Mouse (Mus musculus): ENCODE data around the gene Mlh3. TPM values are rescaled to one million over a fixed set of nuclear protein-coding genes. Genes with fewer than 3 reads are reported as not detected.
A peak's percentile ranks its signal among the peaks of the same experiment; 100 is the strongest.

Mlh3 gene
- polyA plus RNA-seq, 1 experiment from 2014 or later, result 2.5 TPM

GRCm38 (mm10) chr12:85278919-85279318 lies 8.5 kb upstream of the Mlh3 start:
- Histone ChIP-seq H3K27ac (ENCODE audit: low read depth, low read length) (no peak overlapping the region), H3K4me3 (ENCODE audit: low read depth, low read length) (no peak overlapping the region), H3K9ac (ENCODE audit: low read depth, low read length) (no peak overlapping the region), H3K27me3 (replicated peaks; ENCODE audit: control insufficient read depth, insufficient read depth, low read length) (no peaks in the 10 kb centered on the region), H3K4me2 (replicated peaks; ENCODE audit: low read depth) (no peak overlapping the region), H3K36me3 (ENCODE audit: control insufficient read depth, insufficient read depth) (no peaks in the 10 kb centered on the region), H3K4me1 (replicated peaks; ENCODE audit: control insufficient read depth, insufficient read depth, low read length) (no peaks in the 10 kb centered on the region), H3K9me3 (ENCODE audit: control insufficient read depth) (no peaks in the 10 kb centered on the region)
- no peak for ATAC-seq
- TF ChIP-seq CTCF (IDR thresholded peaks at IDR 0.05; ENCODE audit: low read depth), result 0 out of 2 replicates have a peak, but pooled peaks have one; percentile 15
- WGBS, result 96% methylated on average over 10 of the region's 10 CpGs

DNA sequence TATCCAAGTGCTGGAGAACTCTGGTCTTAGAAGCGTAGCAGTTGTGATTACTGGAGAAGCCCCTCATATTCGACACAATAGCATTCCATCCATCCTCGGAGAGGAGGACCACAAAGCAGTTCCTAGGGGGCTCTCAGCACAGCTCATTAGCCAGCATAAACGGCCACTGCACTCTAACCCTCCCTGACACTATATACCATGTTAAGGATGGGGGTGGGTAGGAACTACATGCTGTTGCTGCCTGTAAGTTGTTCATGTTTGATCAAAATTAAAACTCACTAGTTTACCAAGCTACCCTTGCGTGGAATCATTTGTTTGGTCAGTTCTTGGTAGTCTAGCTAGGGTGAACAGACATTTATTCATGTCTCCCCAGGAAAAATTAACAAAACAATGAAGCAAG lies 5.9 kb upstream of the Mlh3 start:
- no peaks in the 10 kb centered on the region for H3K27me3 ChIP-seq (replicated peaks; ENCODE audit: control insufficient read depth, insufficient read depth, low read length)
- H3K4me3 ChIP-seq (ENCODE audit: low read depth, low read length), result no peak overlapping the region
- 90% methylated on average over 5 of the region's 5 CpGs for WGBS
- H3K9me3 ChIP-seq (ENCODE audit: control insufficient read depth), result no peaks in the 10 kb centered on the region
- H3K36me3 ChIP-seq (ENCODE audit: control insufficient read depth, insufficient read depth), result no peaks in the 10 kb centered on the region
- TF ChIP-seq CTCF (IDR thresholded peaks at IDR 0.05; ENCODE audit: low read depth), result no peak
- no peak overlapping the region for H3K27ac ChIP-seq (ENCODE audit: low read depth, low read length)
- H3K4me2 ChIP-seq (replicated peaks; ENCODE audit: low read depth), result no peak overlapping the region
- H3K9ac ChIP-seq (ENCODE audit: low read depth, low read length), result no peak overlapping the region
- H3K4me1 ChIP-seq (replicated peaks; ENCODE audit: control insufficient read depth, insufficient read depth, low read length), result no peaks in the 10 kb centered on the region
- ATAC-seq, result no peak

DNA sequence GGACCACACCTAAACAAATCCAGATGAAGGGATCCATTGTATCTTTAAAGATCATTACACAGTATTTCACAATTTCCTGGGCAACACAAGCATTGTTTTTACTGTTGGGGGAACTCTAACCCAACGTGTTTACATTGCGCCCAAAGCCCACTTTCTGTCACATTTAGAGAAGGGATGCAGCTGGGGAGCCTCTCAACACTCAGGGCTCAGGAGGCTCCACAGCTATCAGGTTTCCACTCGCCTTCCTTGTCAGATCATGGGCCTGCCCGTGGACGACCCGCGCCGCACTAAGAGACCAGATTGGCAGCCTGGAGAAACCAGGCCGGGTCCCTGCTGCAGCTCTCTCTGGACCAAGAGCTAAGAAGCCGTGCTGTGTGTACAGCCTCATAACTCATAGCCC lies 3.1 kb upstream of the Mlh3 start:
- no peak overlapping the region for H3K27ac ChIP-seq (ENCODE audit: low read depth, low read length)
- no peak for ATAC-seq
- no peak for TF ChIP-seq CTCF (IDR thresholded peaks at IDR 0.05; ENCODE audit: low read depth)

GRCm38 (mm10) chr12:85271843-85272206 lies 1.4 kb upstream of the Mlh3 start:
- ATAC-seq, result peak; percentile 16; the same call in 1 of the 2 replicates
- Histone ChIP-seq H3K4me1 (replicated peaks; ENCODE audit: control insufficient read depth, insufficient read depth, low read length) (0 out of 2 replicates have a peak, but pooled peaks cover 3% of the 10 kb centered on the region), H3K9ac (ENCODE audit: low read depth, low read length) (no peak overlapping the region), H3K4me2 (replicated peaks; ENCODE audit: low read depth) (no peak overlapping the region), H3K36me3 (ENCODE audit: control insufficient read depth, insufficient read depth) (no peaks in the 10 kb centered on the region), H3K27ac (ENCODE audit: low read depth, low read length) (no peak overlapping the region), H3K27me3 (replicated peaks; ENCODE audit: control insufficient read depth, insufficient read depth, low read length) (no peaks in the 10 kb centered on the region), H3K9me3 (ENCODE audit: control insufficient read depth) (no peaks in the 10 kb centered on the region), H3K4me3 (ENCODE audit: low read depth, low read length) (no peak overlapping the region)
- TF ChIP-seq CTCF (IDR thresholded peaks at IDR 0.05; ENCODE audit: low read depth), result no peak
- 57% methylated on average over 4 of the region's 4 CpGs for WGBS

More for the DNA sequence above, 3.1 kb upstream of the Mlh3 start:
- Histone ChIP-seq H3K9ac (ENCODE audit: low read depth, low read length) (no peak overlapping the region), H3K9me3 (ENCODE audit: control insufficient read depth) (no peaks in the 10 kb centered on the region), H3K27me3 (replicated peaks; ENCODE audit: control insufficient read depth, insufficient read depth, low read length) (no peaks in the 10 kb centered on the region), H3K4me3 (ENCODE audit: low read depth, low read length) (no peak overlapping the region), H3K36me3 (ENCODE audit: control insufficient read depth, insufficient read depth) (no peaks in the 10 kb centered on the region), H3K4me1 (replicated peaks; ENCODE audit: control insufficient read depth, insufficient read depth, low read length) (0 out of 2 replicates have a peak, but pooled peaks cover 3% of the 10 kb centered on the region), H3K4me2 (replicated peaks; ENCODE audit: low read depth) (no peak overlapping the region)
- 65% methylated on average over 10 of the region's 10 CpGs for WGBS

DNA sequence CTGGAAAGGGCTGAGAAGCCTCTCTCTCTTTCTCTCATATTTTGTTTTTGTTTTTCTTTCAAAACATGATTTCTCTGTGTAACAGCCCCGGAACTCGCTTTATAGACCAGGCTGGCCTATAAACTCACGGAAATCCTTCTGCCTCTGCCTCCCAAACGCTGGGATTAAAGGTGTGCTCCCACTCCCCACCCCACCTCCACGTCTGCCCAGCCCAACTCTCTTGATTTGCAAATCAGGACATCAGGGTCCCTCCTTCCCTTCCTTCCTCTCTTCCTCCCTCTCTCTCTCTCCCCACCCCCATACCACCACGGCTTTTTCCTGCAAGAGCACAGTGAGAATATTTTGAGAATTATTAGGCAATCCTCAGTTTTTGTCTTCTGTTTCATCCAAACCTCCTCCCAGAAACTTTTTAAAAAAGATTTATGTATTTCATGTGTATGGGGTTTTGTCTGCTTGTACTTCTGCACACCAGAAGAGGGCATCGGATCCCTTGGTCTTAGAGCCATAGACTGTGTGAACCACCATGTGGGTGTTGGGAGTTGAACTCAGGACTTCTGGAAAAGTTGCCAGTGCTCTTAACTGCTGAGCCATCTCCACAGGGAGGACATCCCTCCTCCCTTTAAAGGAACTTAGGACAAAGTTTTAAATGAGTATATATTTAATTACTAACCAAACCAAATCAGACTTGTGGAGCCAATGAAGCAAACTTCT lies 888 bp upstream of the Mlh3 start:
- WGBS, result 76% methylated on average over 7 of the region's 7 CpGs
- no peaks in the 10 kb centered on the region for H3K27me3 ChIP-seq (replicated peaks; ENCODE audit: control insufficient read depth, insufficient read depth, low read length)
- TF ChIP-seq CTCF (IDR thresholded peaks at IDR 0.05; ENCODE audit: low read depth), result peak; percentile 22; the same call in 1 of the 2 replicates
- no peaks in the 10 kb centered on the region for H3K9me3 ChIP-seq (ENCODE audit: control insufficient read depth)
- ATAC-seq, result no peak
- 0 out of 2 replicates have a peak, but pooled peaks cover 3% of the 10 kb centered on the region for H3K4me1 ChIP-seq (replicated peaks; ENCODE audit: control insufficient read depth, insufficient read depth, low read length)
- no peak overlapping the region for H3K4me2 ChIP-seq (replicated peaks; ENCODE audit: low read depth)
- H3K36me3 ChIP-seq (ENCODE audit: control insufficient read depth, insufficient read depth), result no peaks in the 10 kb centered on the region
- no peak overlapping the region for H3K9ac ChIP-seq (ENCODE audit: low read depth, low read length)
- H3K4me3 ChIP-seq (ENCODE audit: low read depth, low read length), result no peak overlapping the region
- no peak overlapping the region for H3K27ac ChIP-seq (ENCODE audit: low read depth, low read length)

DNA sequence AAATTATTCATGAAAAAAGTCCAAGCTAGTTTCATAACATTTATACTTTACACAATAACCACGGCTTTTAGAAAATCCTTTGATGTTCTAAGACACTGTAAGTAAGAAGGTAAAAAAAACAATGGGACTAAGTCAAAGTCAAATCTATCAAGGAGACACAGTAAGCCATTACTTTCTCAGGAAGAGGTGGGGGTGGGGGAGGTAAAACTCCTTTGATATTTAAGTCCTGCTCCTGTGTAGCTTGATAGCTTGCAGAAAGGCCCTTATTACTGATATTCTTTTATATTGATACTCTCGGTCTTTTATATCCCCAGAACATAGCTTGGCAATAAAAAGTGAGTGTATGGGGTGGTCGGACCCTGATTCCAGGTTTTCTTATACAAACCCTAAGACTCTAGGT lies 578 bp downstream of the Mlh3 start:
- H3K9ac ChIP-seq (ENCODE audit: low read depth, low read length), result peak overlapping the region; percentile 48; the same call in 1 of the 2 replicates
- no peak for ATAC-seq
- peak overlapping the region; percentile 8; the same call in 1 of the 2 replicates for H3K27ac ChIP-seq (ENCODE audit: low read depth, low read length)
- H3K4me1 ChIP-seq (replicated peaks; ENCODE audit: control insufficient read depth, insufficient read depth, low read length), result 0 out of 2 replicates have a peak, but pooled peaks cover 3% of the 10 kb centered on the region
- 53% methylated on average over 3 of the region's 3 CpGs for WGBS
- no peaks in the 10 kb centered on the region for H3K36me3 ChIP-seq (ENCODE audit: control insufficient read depth, insufficient read depth)
- no peak for TF ChIP-seq CTCF (IDR thresholded peaks at IDR 0.05; ENCODE audit: low read depth)
- H3K4me3 ChIP-seq (ENCODE audit: low read depth, low read length), result peak overlapping the region; percentile 57
- no peaks in the 10 kb centered on the region for H3K27me3 ChIP-seq (replicated peaks; ENCODE audit: control insufficient read depth, insufficient read depth, low read length)
- no peaks in the 10 kb centered on the region for H3K9me3 ChIP-seq (ENCODE audit: control insufficient read depth)
- peak overlapping the region; percentile 66 for H3K4me2 ChIP-seq (replicated peaks; ENCODE audit: low read depth)
